Mouse (Mus musculus): ENCODE data around the gene Baz2b. TPM values are rescaled to one million over a fixed set of nuclear protein-coding genes. Genes with fewer than 3 reads are reported as not detected.

Gene Baz2b
- total and polyA plus RNA-seq, 2 experiments from 2014 or later, result 40.6 to 71.7 TPM

DNA sequence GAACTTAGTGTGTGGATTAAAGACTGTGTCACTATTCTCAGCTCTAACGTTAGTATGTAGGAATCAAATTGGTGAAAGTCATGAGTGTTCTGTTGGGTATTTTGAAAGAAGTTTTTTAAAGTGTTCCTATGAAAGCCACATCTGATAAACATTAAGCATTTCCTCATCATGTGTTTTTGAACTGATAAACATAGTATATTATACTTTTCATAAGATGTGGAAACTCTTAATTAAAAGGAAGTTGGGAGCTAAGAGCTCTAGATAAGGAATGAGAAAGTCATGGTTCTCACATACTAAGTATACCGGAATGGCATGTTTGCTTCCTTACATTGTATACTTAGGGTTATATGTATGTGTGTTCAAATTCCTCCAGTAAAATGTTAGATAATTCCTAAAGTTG lies 20.7 kb upstream of the Baz2b start:
- TF ChIP-seq CTCF (IDR thresholded peaks at IDR 0.05; ENCODE audit: low read depth), result no peak
- ATAC-seq (no peak), DNase-seq (no peak)
- Histone ChIP-seq H3K4me3 (ENCODE audit: low read depth, low read length) (no peak overlapping the region), H3K27ac (ENCODE audit: low read depth, low read length) (no peak overlapping the region), H3K9me3 (ENCODE audit: low read length) (no peaks in the 10 kb centered on the region), H3K4me1 (ENCODE audit: insufficient read depth) (no peaks in the 10 kb centered on the region), H3K4me2 (ENCODE audit: low read depth) (no peak overlapping the region), H3K27me3 (ENCODE audit: insufficient read depth, low read length) (no peaks in the 10 kb centered on the region), H3K36me3 (ENCODE audit: insufficient read depth) (peaks cover 34% of the 10 kb centered on the region), H3K9ac (no peak overlapping the region)
- WGBS, result 92% methylated on average over 2 of the region's 2 CpGs

- DNase-seq (no peak), ATAC-seq (no peak)
- H3K36me3 ChIP-seq (ENCODE audit: insufficient read depth), result peaks cover 23% of the 10 kb centered on the region
- no peaks in the 10 kb centered on the region for H3K9me3 ChIP-seq (ENCODE audit: low read length)
- H3K4me3 ChIP-seq (ENCODE audit: low read depth, low read length), result no peak overlapping the region
- no peak overlapping the region for H3K4me2 ChIP-seq (ENCODE audit: low read depth)
- no peaks in the 10 kb centered on the region for H3K27me3 ChIP-seq (ENCODE audit: insufficient read depth, low read length)
- H3K4me1 ChIP-seq (ENCODE audit: insufficient read depth), result no peaks in the 10 kb centered on the region
- H3K9ac ChIP-seq, result no peak overlapping the region
- no peak for TF ChIP-seq CTCF (IDR thresholded peaks at IDR 0.05; ENCODE audit: low read depth)
- 19% methylated on average over 1 of the region's 1 CpGs for WGBS
- no peak overlapping the region for H3K27ac ChIP-seq (ENCODE audit: low read depth, low read length)
Measured at GRCm38 (mm10) chr2:60228470-60228869, 18.8 kb upstream of the Baz2b start.

- Histone ChIP-seq H3K9me3 (ENCODE audit: low read length) (no peaks in the 10 kb centered on the region), H3K9ac (no peak overlapping the region), H3K4me2 (ENCODE audit: low read depth) (no peak overlapping the region), H3K4me1 (ENCODE audit: insufficient read depth) (no peaks in the 10 kb centered on the region), H3K4me3 (ENCODE audit: low read depth, low read length) (no peak overlapping the region), H3K27me3 (ENCODE audit: insufficient read depth, low read length) (no peaks in the 10 kb centered on the region), H3K36me3 (ENCODE audit: insufficient read depth) (no peaks in the 10 kb centered on the region), H3K27ac (ENCODE audit: low read depth, low read length) (no peak overlapping the region)
- DNase-seq (no peak), ATAC-seq (no peak)
- WGBS, result 89% methylated on average over 1 of the region's 1 CpGs
- TF ChIP-seq CTCF (IDR thresholded peaks at IDR 0.05; ENCODE audit: low read depth), result no peak
Measured at GRCm38 (mm10) chr2:60223489-60223888, 13.8 kb upstream of the Baz2b start.

DNA sequence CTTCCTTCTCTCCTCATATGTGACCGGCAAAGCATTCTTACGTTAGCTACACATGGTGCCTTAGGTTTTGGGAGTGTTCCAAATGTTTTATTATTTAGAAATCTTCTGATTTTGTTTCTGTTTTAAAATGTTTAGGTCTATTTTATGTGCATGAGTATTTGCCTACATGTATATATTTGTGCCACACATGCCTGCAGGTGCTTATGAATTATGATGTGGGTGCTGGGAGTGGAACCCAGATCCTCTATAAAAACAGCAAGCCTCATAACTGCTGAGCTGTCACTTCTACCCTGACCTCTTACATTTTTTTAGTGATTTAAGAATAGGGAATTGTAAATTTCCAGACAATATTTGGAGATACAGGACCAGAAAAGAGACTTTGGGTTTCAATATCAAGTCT lies 12.3 kb upstream of the Baz2b start:
- no peak for DNase-seq
- Histone ChIP-seq H3K4me1 (ENCODE audit: insufficient read depth) (no peaks in the 10 kb centered on the region), H3K4me3 (ENCODE audit: low read depth, low read length) (no peak overlapping the region), H3K4me2 (ENCODE audit: low read depth) (no peak overlapping the region), H3K27ac (ENCODE audit: low read depth, low read length) (no peak overlapping the region), H3K27me3 (ENCODE audit: insufficient read depth, low read length) (no peaks in the 10 kb centered on the region), H3K36me3 (ENCODE audit: insufficient read depth) (no peaks in the 10 kb centered on the region), H3K9ac (no peak overlapping the region), H3K9me3 (ENCODE audit: low read length) (no peaks in the 10 kb centered on the region)
- no peak for TF ChIP-seq CTCF (IDR thresholded peaks at IDR 0.05; ENCODE audit: low read depth)
- 75% methylated on average over 2 of the region's 2 CpGs for WGBS
- ATAC-seq, result no peak

DNA sequence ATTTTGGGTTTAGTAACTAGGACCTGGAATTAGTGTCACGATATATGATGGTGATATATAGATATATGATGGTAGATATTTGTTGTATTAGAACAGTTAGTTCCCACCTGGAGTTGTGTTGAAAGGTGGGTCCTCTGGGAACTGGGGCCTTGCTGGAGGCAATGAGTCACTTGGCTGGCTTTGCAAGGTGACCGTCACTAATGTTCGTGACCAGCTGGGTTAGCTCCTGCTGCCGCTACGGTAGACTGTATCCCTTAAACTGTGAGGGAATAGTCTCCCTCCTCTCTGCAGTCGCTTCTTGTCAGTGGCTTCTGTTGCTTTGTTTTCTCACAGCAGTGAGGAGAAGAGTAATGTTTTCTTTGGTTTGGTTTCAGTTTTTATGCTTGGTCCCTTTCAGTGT lies 11.6 kb upstream of the Baz2b start:
- no peaks in the 10 kb centered on the region for H3K36me3 ChIP-seq (ENCODE audit: insufficient read depth)
- ATAC-seq, result no peak
- WGBS, result 72% methylated on average over 6 of the region's 6 CpGs
- H3K27ac ChIP-seq (ENCODE audit: low read depth, low read length), result no peak overlapping the region
- H3K9me3 ChIP-seq (ENCODE audit: low read length), result no peaks in the 10 kb centered on the region
- H3K4me3 ChIP-seq (ENCODE audit: low read depth, low read length), result no peak overlapping the region
- TF ChIP-seq CTCF (IDR thresholded peaks at IDR 0.05; ENCODE audit: low read depth), result no peak
- H3K27me3 ChIP-seq (ENCODE audit: insufficient read depth, low read length), result no peaks in the 10 kb centered on the region
- H3K4me2 ChIP-seq (ENCODE audit: low read depth), result no peak overlapping the region
- no peak overlapping the region for H3K9ac ChIP-seq
- DNase-seq, result no peak
- H3K4me1 ChIP-seq (ENCODE audit: insufficient read depth), result no peaks in the 10 kb centered on the region

- H3K27ac ChIP-seq (ENCODE audit: low read depth, low read length), result no peak overlapping the region
- H3K9ac ChIP-seq, result no peak overlapping the region
- H3K4me3 ChIP-seq (ENCODE audit: low read depth, low read length), result no peak overlapping the region
- WGBS, result 93% methylated on average over 6 of the region's 6 CpGs
- ATAC-seq (no peak), DNase-seq (no peak)
- peaks cover 13% of the 10 kb centered on the region; the same call in 1 of the 2 replicates for H3K4me1 ChIP-seq (ENCODE audit: insufficient read depth)
- H3K9me3 ChIP-seq (ENCODE audit: low read length), result no peaks in the 10 kb centered on the region
- no peaks in the 10 kb centered on the region for H3K27me3 ChIP-seq (ENCODE audit: insufficient read depth, low read length)
- no peaks in the 10 kb centered on the region for H3K36me3 ChIP-seq (ENCODE audit: insufficient read depth)
- no peak for TF ChIP-seq CTCF (IDR thresholded peaks at IDR 0.05; ENCODE audit: low read depth)
- H3K4me2 ChIP-seq (ENCODE audit: low read depth), result no peak overlapping the region
Measured at GRCm38 (mm10) chr2:60217620-60218019, 8.0 kb upstream of the Baz2b start.

- H3K27ac ChIP-seq (ENCODE audit: low read depth, low read length), result no peak overlapping the region
- peaks cover 16% of the 10 kb centered on the region for H3K4me1 ChIP-seq (ENCODE audit: insufficient read depth)
- H3K36me3 ChIP-seq (ENCODE audit: insufficient read depth), result no peaks in the 10 kb centered on the region
- no peak for TF ChIP-seq CTCF (IDR thresholded peaks at IDR 0.05; ENCODE audit: low read depth)
- H3K4me3 ChIP-seq (ENCODE audit: low read depth, low read length), result no peak overlapping the region
- H3K27me3 ChIP-seq (ENCODE audit: insufficient read depth, low read length), result no peaks in the 10 kb centered on the region
- ATAC-seq, result no peak
- H3K9me3 ChIP-seq (ENCODE audit: low read length), result no peaks in the 10 kb centered on the region
- WGBS, result 84% methylated on average over 4 of the region's 4 CpGs
- H3K4me2 ChIP-seq (ENCODE audit: low read depth), result no peak overlapping the region
- no peak for DNase-seq
- no peak overlapping the region for H3K9ac ChIP-seq
Measured at GRCm38 (mm10) chr2:60216547-60217153, 7.0 kb upstream of the Baz2b start.
